Mouse (Mus musculus): ENCODE data around the gene Gm9857. TPM values are rescaled to one million over a fixed set of nuclear protein-coding genes. Genes with fewer than 3 reads are reported as not detected.

The Gm9857 gene
- polyA plus RNA-seq, 1 experiment from 2014 or later, result not detected

DNA sequence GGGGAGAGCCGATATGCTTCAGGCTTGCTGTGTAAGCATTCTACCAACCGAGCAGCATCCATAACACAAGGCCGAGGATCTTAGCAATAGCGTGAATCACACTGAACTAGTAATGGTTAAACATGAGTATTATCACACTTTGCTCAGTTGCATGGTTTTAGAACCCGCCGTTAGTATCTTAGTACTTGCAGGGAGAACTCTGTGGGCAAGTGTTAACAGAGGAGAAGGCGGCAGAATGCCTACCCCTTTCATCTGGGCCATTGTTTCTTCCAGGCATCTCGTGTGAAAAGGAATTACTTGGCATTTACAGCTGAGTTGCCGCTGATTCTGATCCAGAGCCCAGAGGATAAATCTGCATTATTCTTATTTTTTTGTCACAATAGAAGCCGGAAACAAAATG is 751 bp upstream of the Gm9857 start:
- Histone ChIP-seq H3K4me3 (ENCODE audit: low read depth, low read length) (no peak overlapping the region), H3K36me3 (ENCODE audit: control insufficient read depth, insufficient read depth, low read length) (no peaks in the 10 kb centered on the region), H3K27me3 (replicated peaks; ENCODE audit: control insufficient read depth, insufficient read depth, low read length) (no peaks in the 10 kb centered on the region), H3K9ac (ENCODE audit: low read length) (no peak overlapping the region), H3K9me3 (ENCODE audit: control insufficient read depth, low read length) (no peaks in the 10 kb centered on the region), H3K4me2 (ENCODE audit: low read length) (no peak overlapping the region), H3K27ac (ENCODE audit: low read depth) (no peak overlapping the region), H3K4me1 (replicated peaks; ENCODE audit: control insufficient read depth, insufficient read depth, low read length) (no peaks in the 10 kb centered on the region)
- DNase-seq (ENCODE audit: low spot score) (peak; percentile 45), ATAC-seq (replicated peaks; ENCODE audit: low FRiP score, low TSS enrichment, low read depth) (no peak)
- whole genome bisulfite sequencing, result 88% methylated on average over 10 of the region's 10 CpGs

GRCm38 (mm10) chr3:108939573-108939972 is 672 bp downstream of the Gm9857 start, which contains the start of gene Henmt1:
TSS of gene Henmt1 (plus strand) at chr3:108939873.
- H3K9me3 ChIP-seq (ENCODE audit: control insufficient read depth, low read length), result no peaks in the 10 kb centered on the region
- H3K4me2 ChIP-seq (ENCODE audit: low read length), result peak within 1 kb of the TSS; percentile 59
- no peaks in the 10 kb centered on the region for H3K36me3 ChIP-seq (ENCODE audit: control insufficient read depth, insufficient read depth, low read length)
- peak within 1 kb of the TSS; percentile 19 for H3K4me3 ChIP-seq (ENCODE audit: low read depth, low read length)
- H3K9ac ChIP-seq (ENCODE audit: low read length), result no peak within 1 kb of the TSS
- 87% methylated on average over 5 of the region's 5 CpGs for WGBS
- H3K27ac ChIP-seq (ENCODE audit: low read depth), result no peak within 1 kb of the TSS
- DNase-seq (ENCODE audit: low spot score), result no peak
- no peak for ATAC-seq (replicated peaks; ENCODE audit: low FRiP score, low TSS enrichment, low read depth)
- no peaks in the 10 kb centered on the region for H3K27me3 ChIP-seq (replicated peaks; ENCODE audit: control insufficient read depth, insufficient read depth, low read length)
- H3K4me1 ChIP-seq (replicated peaks; ENCODE audit: control insufficient read depth, insufficient read depth, low read length), result no peaks in the 10 kb centered on the region

DNA sequence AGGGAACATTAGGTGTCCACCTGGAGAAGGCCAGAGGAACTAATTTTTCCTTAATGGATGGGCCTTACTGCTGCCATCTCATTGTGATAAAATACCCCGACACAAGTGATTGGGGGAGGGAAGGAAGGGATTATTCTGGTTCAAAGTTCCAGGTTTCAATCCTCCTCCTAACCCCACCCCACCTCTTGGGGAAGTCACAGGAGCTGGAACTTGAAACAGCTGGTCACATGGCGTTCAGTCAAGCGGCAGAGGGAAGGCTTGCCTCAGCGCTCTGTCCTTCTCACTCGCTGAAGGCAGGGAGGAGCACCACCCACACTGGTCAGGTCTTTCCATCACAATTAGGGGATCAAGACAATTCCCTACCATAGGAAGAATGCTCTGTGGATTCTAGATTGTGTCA is 1.6 kb downstream of the Gm9857 start:
- no peaks in the 10 kb centered on the region for H3K36me3 ChIP-seq (ENCODE audit: control insufficient read depth, insufficient read depth, low read length)
- no peaks in the 10 kb centered on the region for H3K4me1 ChIP-seq (replicated peaks; ENCODE audit: control insufficient read depth, insufficient read depth, low read length)
- WGBS, result 89% methylated on average over 5 of the region's 5 CpGs
- H3K9me3 ChIP-seq (ENCODE audit: control insufficient read depth, low read length), result no peaks in the 10 kb centered on the region
- H3K27me3 ChIP-seq (replicated peaks; ENCODE audit: control insufficient read depth, insufficient read depth, low read length), result no peaks in the 10 kb centered on the region
- H3K27ac ChIP-seq (ENCODE audit: low read depth), result no peak overlapping the region
- H3K4me3 ChIP-seq (ENCODE audit: low read depth, low read length), result no peak overlapping the region
- no peak for DNase-seq (ENCODE audit: low spot score)
- no peak for ATAC-seq (replicated peaks; ENCODE audit: low FRiP score, low TSS enrichment, low read depth)
- no peak overlapping the region for H3K9ac ChIP-seq (ENCODE audit: low read length)
- H3K4me2 ChIP-seq (ENCODE audit: low read length), result no peak overlapping the region

GRCm38 (mm10) chr3:108933557-108933956 is 6.7 kb downstream of the Gm9857 start:
- no peak overlapping the region for H3K4me3 ChIP-seq (ENCODE audit: low read depth, low read length)
- H3K9me3 ChIP-seq (ENCODE audit: control insufficient read depth, low read length), result no peaks in the 10 kb centered on the region
- no peak for ATAC-seq (replicated peaks; ENCODE audit: low FRiP score, low TSS enrichment, low read depth)
- H3K27ac ChIP-seq (ENCODE audit: low read depth), result no peak overlapping the region
- H3K36me3 ChIP-seq (ENCODE audit: control insufficient read depth, insufficient read depth, low read length), result no peaks in the 10 kb centered on the region
- H3K9ac ChIP-seq (ENCODE audit: low read length), result no peak overlapping the region
- no peaks in the 10 kb centered on the region for H3K4me1 ChIP-seq (replicated peaks; ENCODE audit: control insufficient read depth, insufficient read depth, low read length)
- 94% methylated on average over 6 of the region's 6 CpGs for WGBS
- H3K4me2 ChIP-seq (ENCODE audit: low read length), result no peak overlapping the region
- no peaks in the 10 kb centered on the region for H3K27me3 ChIP-seq (replicated peaks; ENCODE audit: control insufficient read depth, insufficient read depth, low read length)
- no peak for DNase-seq (ENCODE audit: low spot score)

DNA sequence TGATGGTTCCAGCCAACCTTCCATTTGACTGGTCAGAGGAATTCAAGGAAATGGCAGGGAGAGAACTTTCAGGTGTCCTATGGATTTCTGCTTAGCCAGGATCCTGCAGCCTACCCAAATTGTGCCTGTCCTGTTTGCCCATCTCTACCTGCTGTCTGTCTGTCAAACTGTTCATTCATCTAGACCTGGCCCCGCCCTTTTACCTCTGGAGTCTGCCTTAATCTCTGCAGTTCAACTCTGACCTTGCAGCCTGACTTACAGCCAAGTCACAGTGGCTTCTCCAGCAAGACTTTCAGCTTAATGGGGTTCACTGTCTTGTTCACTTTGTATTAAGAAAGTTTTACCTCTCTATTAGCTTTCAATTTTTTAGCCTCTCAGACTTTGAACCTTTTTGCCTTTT is 13.9 kb downstream of the Gm9857 start:
- DNase-seq (ENCODE audit: low spot score), result no peak
- Histone ChIP-seq H3K4me2 (ENCODE audit: low read length) (no peak overlapping the region), H3K4me1 (replicated peaks; ENCODE audit: control insufficient read depth, insufficient read depth, low read length) (no peaks in the 10 kb centered on the region), H3K9ac (ENCODE audit: low read length) (no peak overlapping the region), H3K4me3 (ENCODE audit: low read depth, low read length) (no peak overlapping the region), H3K9me3 (ENCODE audit: control insufficient read depth, low read length) (no peaks in the 10 kb centered on the region), H3K36me3 (ENCODE audit: control insufficient read depth, insufficient read depth, low read length) (no peaks in the 10 kb centered on the region), H3K27ac (ENCODE audit: low read depth) (no peak overlapping the region), H3K27me3 (replicated peaks; ENCODE audit: control insufficient read depth, insufficient read depth, low read length) (no peaks in the 10 kb centered on the region)
- WGBS, result 65% methylated on average over 1 of the region's 1 CpGs
- no peak for ATAC-seq (replicated peaks; ENCODE audit: low FRiP score, low TSS enrichment, low read depth)

DNA sequence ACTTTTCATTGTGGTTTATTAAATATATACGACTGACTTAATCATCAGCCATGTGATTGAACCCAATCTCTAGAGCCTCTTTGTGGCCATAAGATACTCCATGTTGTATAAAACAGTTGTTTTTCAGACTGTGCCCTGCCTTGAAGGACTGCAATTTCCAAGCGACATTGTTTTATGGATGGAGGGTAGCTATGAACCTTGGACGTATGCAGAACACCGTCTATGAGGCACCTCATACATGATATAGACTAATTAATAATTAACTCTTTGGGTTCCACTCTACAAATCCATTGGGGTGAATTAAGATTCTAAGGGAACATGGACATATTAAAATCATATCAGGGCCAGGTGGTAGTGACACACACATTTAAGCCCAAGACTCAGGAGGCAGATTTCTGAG is 14.6 kb downstream of the Gm9857 start:
- DNase-seq (ENCODE audit: low spot score) (no peak), ATAC-seq (replicated peaks; ENCODE audit: low FRiP score, low TSS enrichment, low read depth) (no peak)
- Histone ChIP-seq H3K4me3 (ENCODE audit: low read depth, low read length) (no peak overlapping the region), H3K27ac (ENCODE audit: low read depth) (no peak overlapping the region), H3K4me2 (ENCODE audit: low read length) (no peak overlapping the region), H3K36me3 (ENCODE audit: control insufficient read depth, insufficient read depth, low read length) (no peaks in the 10 kb centered on the region), H3K27me3 (replicated peaks; ENCODE audit: control insufficient read depth, insufficient read depth, low read length) (no peaks in the 10 kb centered on the region), H3K4me1 (replicated peaks; ENCODE audit: control insufficient read depth, insufficient read depth, low read length) (no peaks in the 10 kb centered on the region), H3K9ac (ENCODE audit: low read length) (no peak overlapping the region), H3K9me3 (ENCODE audit: control insufficient read depth, low read length) (no peaks in the 10 kb centered on the region)
- WGBS, result 82% methylated on average over 4 of the region's 4 CpGs

DNA sequence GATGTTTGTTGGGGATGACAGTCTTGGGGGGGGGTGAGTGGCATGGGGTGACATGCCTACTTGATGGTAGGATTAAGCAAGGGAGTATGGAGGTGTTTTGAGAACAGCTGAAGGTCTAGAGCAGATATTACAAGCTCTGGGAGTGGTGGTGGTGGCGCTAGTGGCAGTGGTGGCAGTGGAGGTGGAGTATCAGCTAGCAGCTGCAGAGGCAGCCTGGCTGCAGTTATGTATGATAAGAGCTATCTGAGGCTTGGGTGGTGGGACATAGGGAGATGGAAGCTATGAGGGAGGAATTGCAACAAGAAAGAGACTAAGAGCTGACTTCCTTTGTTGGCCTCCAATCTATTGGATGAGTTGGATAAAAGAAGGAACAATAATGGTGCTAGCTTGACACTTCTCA is 18.4 kb downstream of the Gm9857 start:
- Histone ChIP-seq H3K4me2 (ENCODE audit: low read length) (no peak overlapping the region), H3K9ac (ENCODE audit: low read length) (no peak overlapping the region), H3K9me3 (ENCODE audit: control insufficient read depth, low read length) (no peaks in the 10 kb centered on the region), H3K4me1 (replicated peaks; ENCODE audit: control insufficient read depth, insufficient read depth, low read length) (no peaks in the 10 kb centered on the region), H3K4me3 (ENCODE audit: low read depth, low read length) (no peak overlapping the region), H3K36me3 (ENCODE audit: control insufficient read depth, insufficient read depth, low read length) (no peaks in the 10 kb centered on the region), H3K27ac (ENCODE audit: low read depth) (no peak overlapping the region), H3K27me3 (replicated peaks; ENCODE audit: control insufficient read depth, insufficient read depth, low read length) (no peaks in the 10 kb centered on the region)
- DNase-seq (ENCODE audit: low spot score) (no peak), ATAC-seq (replicated peaks; ENCODE audit: low FRiP score, low TSS enrichment, low read depth) (no peak)
- 72% methylated on average over 1 of the region's 1 CpGs for WGBS

GRCm38 (mm10) chr3:108920442-108921070 is 19.7 kb downstream of the Gm9857 start:
- no peak for ATAC-seq (replicated peaks; ENCODE audit: low FRiP score, low TSS enrichment, low read depth)
- Histone ChIP-seq H3K9me3 (ENCODE audit: control insufficient read depth, low read length) (no peaks in the 10 kb centered on the region), H3K4me1 (replicated peaks; ENCODE audit: control insufficient read depth, insufficient read depth, low read length) (no peaks in the 10 kb centered on the region), H3K4me2 (ENCODE audit: low read length) (no peak overlapping the region), H3K27me3 (replicated peaks; ENCODE audit: control insufficient read depth, insufficient read depth, low read length) (no peaks in the 10 kb centered on the region), H3K4me3 (ENCODE audit: low read depth, low read length) (no peak overlapping the region), H3K36me3 (ENCODE audit: control insufficient read depth, insufficient read depth, low read length) (no peaks in the 10 kb centered on the region), H3K27ac (ENCODE audit: low read depth) (no peak overlapping the region), H3K9ac (ENCODE audit: low read length) (no peak overlapping the region)
- 92% methylated on average over 3 of the region's 3 CpGs for WGBS
- DNase-seq (ENCODE audit: low spot score), result no peak

GRCm38 (mm10) chr3:108918852-108919251 is 21.4 kb downstream of the Gm9857 start:
- Histone ChIP-seq H3K36me3 (ENCODE audit: control insufficient read depth, insufficient read depth, low read length) (no peaks in the 10 kb centered on the region), H3K9ac (ENCODE audit: low read length) (no peak overlapping the region), H3K4me3 (ENCODE audit: low read depth, low read length) (no peak overlapping the region), H3K27me3 (replicated peaks; ENCODE audit: control insufficient read depth, insufficient read depth, low read length) (no peaks in the 10 kb centered on the region), H3K27ac (ENCODE audit: low read depth) (no peak overlapping the region), H3K4me1 (replicated peaks; ENCODE audit: control insufficient read depth, insufficient read depth, low read length) (no peaks in the 10 kb centered on the region), H3K4me2 (ENCODE audit: low read length) (no peak overlapping the region), H3K9me3 (ENCODE audit: control insufficient read depth, low read length) (no peaks in the 10 kb centered on the region)
- no peak for DNase-seq (ENCODE audit: low spot score)
- 85% methylated on average over 1 of the region's 1 CpGs for WGBS
- no peak for ATAC-seq (replicated peaks; ENCODE audit: low FRiP score, low TSS enrichment, low read depth)

All from intestine, embryonic 14.5 days (tissue).